Mouse (Mus musculus) bone marrow macrophage, adult 2 months (primary cell): ENCODE results near the gene Hmox2.

Experiments used
- CTCF ChIP-seq: IDR thresholded peaks from 2 replicates; pipeline ENCODE4 v1.5.1; 2012; ENCODE audit warnings: low read depth, mild to moderate bottlenecking, low read length, moderate library complexity
- POLR2A ChIP-seq: IDR thresholded peaks from 2 replicates; pipeline ENCODE4 v1.6.1; 2012; ENCODE audit warnings: mild to moderate bottlenecking, low read depth, low read length, borderline replicate concordance

- TF ChIP-seq POLR2A = no peak
- TF ChIP-seq CTCF = no peak
Observed at GRCm38 (mm10) chr16:4702646-4703045, 23.5 kb upstream of the Hmox2 start.
